Mouse (Mus musculus) lung, embryonic 16.5 days (tissue): ENCODE measurements around the gene Nos1ap. TPM values are rescaled to one million over a fixed set of nuclear protein-coding genes. Genes with fewer than 3 reads are reported as not detected.

ENCODE experiments used
- ATAC-seq: fragments of 200-750 bp; cut with Nextera tagmentation; 2 replicates; pipeline ENCODE4 v1.8.0; 2017; ENCODE audit warnings: low read depth, mild to moderate bottlenecking, moderate library complexity
- H3K27ac ChIP-seq: fragments of 300-500 bp; sonication (generic); 2 replicates; pipeline ENCODE4 v1.5.1; 2014; ENCODE audit warnings: mild to moderate bottlenecking, control low read depth, low read length
- H3K27me3 ChIP-seq: fragments of 300-500 bp; sonication (generic); 2 replicates; pipeline ENCODE4 v1.6.1; 2014; ENCODE audit warnings: low read depth, low read length, mixed read lengths; ENCODE audit not compliant: control insufficient read depth, insufficient read depth
- H3K36me3 ChIP-seq: fragments of 300-500 bp; sonication (generic); 2 replicates; pipeline ENCODE4 v1.6.1; 2014; ENCODE audit warnings: low read length; ENCODE audit not compliant: control insufficient read depth, insufficient read depth
- H3K4me1 ChIP-seq: fragments of 300-500 bp; sonication (generic); replicated peaks from 2 replicates; pipeline ENCODE4 v1.6.1; 2014; ENCODE audit warnings: low read length, mixed read lengths; ENCODE audit not compliant: control insufficient read depth, insufficient read depth
- H3K4me2 ChIP-seq: fragments of 300-500 bp; sonication (generic); 2 replicates; pipeline ENCODE4 v1.6.1; 2014; ENCODE audit warnings: low read depth, low read length, control low read depth
- H3K4me3 ChIP-seq: fragments of 300-500 bp; sonication (generic); 2 replicates; pipeline ENCODE4 v1.5.1; 2014; ENCODE audit warnings: mild to moderate bottlenecking, low read length, control low read depth
- H3K9ac ChIP-seq: fragments of 300-500 bp; sonication (generic); 2 replicates; pipeline ENCODE4 v1.6.1; 2014; ENCODE audit warnings: low read length, control low read depth
- H3K9me3 ChIP-seq: fragments of 300-500 bp; sonication (generic); 2 replicates; pipeline ENCODE4 v1.6.1; 2016; ENCODE audit warnings: low read length; ENCODE audit not compliant: control insufficient read depth
- WGBS: fragments of 180-500 bp; shearing (Covaris S2); extraction: QIAGEN DNeasy Blood & Tissue Kit; methylation state at CpG from one replicate; pipeline ENCODE4 v1.1.7; 2014; 5-methylcytosine and 5-hydroxymethylcytosine counted together
- polyA plus RNA-seq: library from polyadenylated mRNA; unstranded; fragments of >200 nt; fragmentation: Nextera tagmentation; extraction: Ambion mirVana; gene quantifications from 2 replicates; pipeline ENCODE4 v1.2.1, GENCODE M21; 2015

Nos1ap gene
- polyA plus RNA-seq, 1 experiment from 2014 or later = 7.1 TPM

GRCm38 (mm10) chr1:170579063-170579462 is 10.6 kb downstream of the Nos1ap start:
- peaks cover 11% of the 10 kb centered on the region for H3K4me1 ChIP-seq
- H3K4me2 ChIP-seq = no peak overlapping the region
- ATAC-seq = no peak
- H3K27me3 ChIP-seq = no peaks in the 10 kb centered on the region
- WGBS = 92% methylated on average over 4 of the region's 4 CpGs
- H3K4me3 ChIP-seq = no peak overlapping the region
- H3K9me3 ChIP-seq = no peaks in the 10 kb centered on the region
- H3K27ac ChIP-seq = no peak overlapping the region
- H3K36me3 ChIP-seq = no peaks in the 10 kb centered on the region
- no peak overlapping the region for H3K9ac ChIP-seq

GRCm38 (mm10) chr1:170576728-170577065 is 13.0 kb downstream of the Nos1ap start:
- no peak overlapping the region for H3K27ac ChIP-seq
- WGBS = 50% methylated on average over 6 of the region's 6 CpGs
- H3K9ac ChIP-seq = no peak overlapping the region
- no peak overlapping the region for H3K4me2 ChIP-seq
- H3K9me3 ChIP-seq = no peaks in the 10 kb centered on the region; the same call in 1 of the 2 replicates
- H3K4me1 ChIP-seq = peaks cover 11% of the 10 kb centered on the region
- H3K27me3 ChIP-seq = no peaks in the 10 kb centered on the region
- H3K4me3 ChIP-seq = no peak overlapping the region
- H3K36me3 ChIP-seq = no peaks in the 10 kb centered on the region
- no peak for ATAC-seq

- ATAC-seq = no peak
- Histone ChIP-seq H3K36me3 (no peaks in the 10 kb centered on the region), H3K4me2 (no peak overlapping the region), H3K27me3 (no peaks in the 10 kb centered on the region), H3K9ac (no peak overlapping the region), H3K4me1 (peaks cover 10% of the 10 kb centered on the region), H3K9me3 (no peaks in the 10 kb centered on the region; the same call in 1 of the 2 replicates), H3K27ac (no peak overlapping the region), H3K4me3 (no peak overlapping the region)
- WGBS = 56% methylated on average over 6 of the region's 6 CpGs
Observed at GRCm38 (mm10) chr1:170576012-170576727, 13.5 kb downstream of the Nos1ap start.

GRCm38 (mm10) chr1:170573117-170573516 is 16.5 kb downstream of the Nos1ap start:
- H3K4me2 ChIP-seq = no peak overlapping the region
- no peaks in the 10 kb centered on the region for H3K36me3 ChIP-seq
- H3K4me1 ChIP-seq = peaks cover 3% of the 10 kb centered on the region; the same call in 1 of the 2 replicates
- 64% methylated on average over 7 of the region's 7 CpGs for WGBS
- no peak overlapping the region for H3K27ac ChIP-seq
- no peak overlapping the region for H3K9ac ChIP-seq
- no peak for ATAC-seq
- H3K27me3 ChIP-seq = no peaks in the 10 kb centered on the region
- no peak overlapping the region for H3K4me3 ChIP-seq
- peaks cover 2% of the 10 kb centered on the region; the same call in 1 of the 2 replicates for H3K9me3 ChIP-seq

- Histone ChIP-seq H3K9me3 (0 out of 2 replicates have a peak, but pooled peaks cover 2% of the 10 kb centered on the region), H3K4me2 (no peak overlapping the region), H3K9ac (no peak overlapping the region), H3K4me1 (no peaks in the 10 kb centered on the region), H3K27me3 (no peaks in the 10 kb centered on the region), H3K36me3 (no peaks in the 10 kb centered on the region), H3K4me3 (no peak overlapping the region), H3K27ac (no peak overlapping the region)
- WGBS = 85% methylated on average over 4 of the region's 4 CpGs
- ATAC-seq = no peak
Observed at GRCm38 (mm10) chr1:170566969-170567368, 22.7 kb downstream of the Nos1ap start.

GRCm38 (mm10) chr1:170566538-170566937 is 23.1 kb downstream of the Nos1ap start:
- Histone ChIP-seq H3K36me3 (no peaks in the 10 kb centered on the region), H3K4me2 (no peak overlapping the region), H3K9me3 (0 out of 2 replicates have a peak, but pooled peaks cover 2% of the 10 kb centered on the region), H3K4me3 (no peak overlapping the region), H3K4me1 (no peaks in the 10 kb centered on the region), H3K9ac (no peak overlapping the region), H3K27me3 (no peaks in the 10 kb centered on the region), H3K27ac (no peak overlapping the region)
- WGBS = 90% methylated on average over 2 of the region's 2 CpGs
- ATAC-seq = no peak

GRCm38 (mm10) chr1:170564926-170565325 is 24.7 kb downstream of the Nos1ap start:
- WGBS = 89% methylated on average over 3 of the region's 3 CpGs
- H3K9me3 ChIP-seq = no peaks in the 10 kb centered on the region
- no peaks in the 10 kb centered on the region for H3K36me3 ChIP-seq
- no peak overlapping the region for H3K4me2 ChIP-seq
- no peak overlapping the region for H3K9ac ChIP-seq
- H3K4me1 ChIP-seq = 0 out of 2 replicates have a peak, but pooled peaks cover 3% of the 10 kb centered on the region
- H3K27me3 ChIP-seq = no peaks in the 10 kb centered on the region
- no peak overlapping the region for H3K4me3 ChIP-seq
- H3K27ac ChIP-seq = no peak overlapping the region
- no peak for ATAC-seq

GRCm38 (mm10) chr1:170562431-170562830 is 27.2 kb downstream of the Nos1ap start:
- Histone ChIP-seq H3K9ac (no peak overlapping the region), H3K27ac (no peak overlapping the region), H3K27me3 (no peaks in the 10 kb centered on the region), H3K4me1 (0 out of 2 replicates have a peak, but pooled peaks cover 3% of the 10 kb centered on the region), H3K9me3 (no peaks in the 10 kb centered on the region), H3K4me3 (no peak overlapping the region), H3K36me3 (no peaks in the 10 kb centered on the region), H3K4me2 (no peak overlapping the region)
- ATAC-seq = no peak
- 25% methylated on average over 1 of the region's 1 CpGs for WGBS

- Histone ChIP-seq H3K4me2 (no peak overlapping the region), H3K9ac (no peak overlapping the region), H3K27me3 (no peaks in the 10 kb centered on the region), H3K4me1 (0 out of 2 replicates have a peak, but pooled peaks cover 3% of the 10 kb centered on the region), H3K4me3 (no peak overlapping the region), H3K9me3 (no peaks in the 10 kb centered on the region), H3K27ac (no peak overlapping the region), H3K36me3 (no peaks in the 10 kb centered on the region)
- WGBS = 74% methylated on average over 3 of the region's 3 CpGs
- ATAC-seq = no peak
Observed at GRCm38 (mm10) chr1:170560768-170561167, 28.9 kb downstream of the Nos1ap start.
